Mouse (Mus musculus) midbrain, embryonic 16.5 days (tissue): ENCODE measurements around the gene Cda. TPM values are rescaled to one million over a fixed set of nuclear protein-coding genes. Genes with fewer than 3 reads are reported as not detected.
A peak's percentile ranks its signal among the peaks of the same experiment; 100 is the strongest.
"Not testable (repeated sequence)": the region's sequence is repeated elsewhere in the genome, so short reads cannot be mapped to it uniquely, and the experiment has no call there.

Source experiments
- ATAC-seq: fragments of 200-750 bp; cut with Nextera tagmentation; 2 replicates; pipeline ENCODE4 v1.8.0; 2017; ENCODE audit warnings: moderate TSS enrichment
- H3K27ac ChIP-seq: fragments of 300-500 bp; sonication (generic); 2 replicates; pipeline ENCODE4 v1.5.1; 2014; ENCODE audit warnings: mild to moderate bottlenecking, low read length, mixed read lengths
- H3K27me3 ChIP-seq: fragments of 300-500 bp; sonication (generic); 2 replicates; pipeline ENCODE4 v1.6.1; 2014; ENCODE audit warnings: low read depth, low read length, mixed read lengths; ENCODE audit not compliant: control insufficient read depth, insufficient read depth
- H3K36me3 ChIP-seq: fragments of 300-500 bp; sonication (generic); 2 replicates; pipeline ENCODE4 v1.6.1; 2014; ENCODE audit warnings: mild to moderate bottlenecking, low read length, moderate library complexity, mixed read lengths; ENCODE audit not compliant: control insufficient read depth, insufficient read depth
- H3K4me1 ChIP-seq: fragments of 300-500 bp; sonication (generic); 2 replicates; pipeline ENCODE4 v1.6.1; 2014; ENCODE audit warnings: mild to moderate bottlenecking, low read length, mixed read lengths; ENCODE audit not compliant: control insufficient read depth, insufficient read depth
- H3K4me2 ChIP-seq: fragments of 300-500 bp; sonication (generic); 2 replicates; pipeline ENCODE4 v1.6.1; 2014; ENCODE audit warnings: mild to moderate bottlenecking, low read length, mixed read lengths
- H3K4me3 ChIP-seq: fragments of 300-500 bp; sonication (generic); 2 replicates; pipeline ENCODE4 v1.5.1; 2014; ENCODE audit warnings: low read depth, mild to moderate bottlenecking, low read length, moderate library complexity, mixed read lengths
- H3K9ac ChIP-seq: fragments of 300-500 bp; sonication (generic); 2 replicates; pipeline ENCODE4 v1.6.1; 2014; ENCODE audit warnings: low read depth, low read length, mixed read lengths
- H3K9me3 ChIP-seq: fragments of 300-500 bp; sonication (generic); replicated peaks from 2 replicates; pipeline ENCODE4 v1.6.1; 2014; ENCODE audit warnings: mild to moderate bottlenecking, low read length, mixed read lengths; ENCODE audit not compliant: control insufficient read depth, poor library complexity, severe bottlenecking
- WGBS: fragments of 180-500 bp; shearing (Covaris S2); extraction: QIAGEN DNeasy Blood & Tissue Kit; methylation state at CpG from one replicate; pipeline ENCODE4 v1.1.7; 2014; 5-methylcytosine and 5-hydroxymethylcytosine counted together
- polyA plus RNA-seq: library from polyadenylated mRNA; unstranded; fragments of >200 nt; fragmentation: Nextera tagmentation; extraction: Ambion mirVana; gene quantifications from 2 replicates; pipeline ENCODE4 v1.2.1, GENCODE M21; 2015

Cda gene
- polyA plus RNA-seq, 1 experiment from 2014 or later: 4.8 TPM

DNA sequence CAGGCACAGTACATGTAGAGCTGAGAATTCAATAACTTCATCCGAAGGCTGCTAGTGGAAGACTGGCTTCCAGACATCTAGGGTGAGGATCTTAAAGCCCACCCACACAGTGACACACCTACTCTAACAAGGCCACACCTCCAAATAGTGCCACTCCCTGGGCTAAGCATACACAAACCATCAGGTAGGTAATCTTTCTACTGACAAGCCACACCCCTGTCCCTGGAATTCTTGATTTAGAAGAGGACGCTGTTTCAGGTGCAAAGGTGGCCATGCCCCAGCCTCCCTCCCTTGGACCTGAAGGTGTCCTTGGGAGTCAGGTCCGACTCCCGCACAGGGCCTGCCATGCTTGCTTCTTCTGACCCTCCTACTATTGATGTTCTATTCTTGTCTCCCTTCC lies 34.7 kb downstream of the Cda start:
- 90% methylated on average over 4 of the region's 4 CpGs for WGBS

DNA sequence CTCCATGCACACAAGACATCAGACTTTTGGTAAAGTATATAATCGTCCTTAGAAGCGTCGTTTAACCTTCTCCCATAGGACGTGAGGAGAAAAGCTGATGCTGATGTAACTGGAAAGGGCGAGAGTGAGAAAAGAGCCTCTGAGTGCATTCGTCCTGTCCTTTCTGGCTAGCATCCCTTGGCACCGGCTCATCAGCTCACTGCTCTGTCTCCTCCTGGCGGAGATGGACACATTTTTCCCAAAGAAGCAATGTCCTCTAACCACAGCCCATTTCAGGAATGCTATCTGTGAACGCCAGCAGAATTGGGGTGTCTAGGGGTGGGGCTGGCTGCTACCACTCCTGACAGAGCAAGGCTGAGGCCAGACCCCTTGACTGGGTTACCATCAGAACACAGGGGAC lies 36.1 kb downstream of the Cda start:
- H3K4me2 ChIP-seq: no peak overlapping the region
- H3K27me3 ChIP-seq: no peaks in the 10 kb centered on the region
- 74% methylated on average over 9 of the region's 9 CpGs for WGBS
- no peak overlapping the region for H3K9ac ChIP-seq
- no peak overlapping the region for H3K27ac ChIP-seq
- no peak for ATAC-seq
- no peaks in the 10 kb centered on the region for H3K36me3 ChIP-seq
- H3K4me1 ChIP-seq: peaks cover 5% of the 10 kb centered on the region; the same call in 1 of the 2 replicates
- H3K4me3 ChIP-seq: no peak overlapping the region
- no peaks in the 10 kb centered on the region for H3K9me3 ChIP-seq

More for the DNA sequence above, 34.7 kb downstream of the Cda start:
- Histone ChIP-seq H3K36me3 (no peaks in the 10 kb centered on the region), H3K9me3 (no peaks in the 10 kb centered on the region), H3K4me3 (no peak overlapping the region), H3K4me1 (0 out of 2 replicates have a peak, but pooled peaks cover 5% of the 10 kb centered on the region), H3K27ac (no peak overlapping the region), H3K27me3 (no peaks in the 10 kb centered on the region), H3K9ac (no peak overlapping the region), H3K4me2 (no peak overlapping the region)
- ATAC-seq: no peak

- ATAC-seq: no peak
- Histone ChIP-seq H3K4me3 (no peak overlapping the region), H3K4me2 (peak overlapping the region; percentile 34), H3K36me3 (no peaks in the 10 kb centered on the region), H3K9me3 (no peaks in the 10 kb centered on the region), H3K27ac (peak overlapping the region; percentile 56; the same call in 1 of the 2 replicates), H3K9ac (peak overlapping the region; percentile 45; the same call in 1 of the 2 replicates), H3K4me1 (peaks cover 5% of the 10 kb centered on the region; the same call in 1 of the 2 replicates), H3K27me3 (no peaks in the 10 kb centered on the region)
- WGBS: 6% methylated on average over 15 of the region's 15 CpGs
Observed at GRCm38 (mm10) chr4:138330264-138330671, 37.5 kb downstream of the Cda start.

- Histone ChIP-seq H3K9me3 (no peaks in the 10 kb centered on the region), H3K4me1 (peaks cover 18% of the 10 kb centered on the region), H3K27me3 (no peaks in the 10 kb centered on the region), H3K4me2 (peak overlapping the region; percentile 29), H3K36me3 (no peaks in the 10 kb centered on the region), H3K27ac (no peak overlapping the region), H3K4me3 (no peak overlapping the region), H3K9ac (no peak overlapping the region)
- WGBS: 75% methylated on average over 7 of the region's 7 CpGs
- ATAC-seq: no peak
Observed at GRCm38 (mm10) chr4:138327891-138328470, 39.8 kb downstream of the Cda start.

DNA sequence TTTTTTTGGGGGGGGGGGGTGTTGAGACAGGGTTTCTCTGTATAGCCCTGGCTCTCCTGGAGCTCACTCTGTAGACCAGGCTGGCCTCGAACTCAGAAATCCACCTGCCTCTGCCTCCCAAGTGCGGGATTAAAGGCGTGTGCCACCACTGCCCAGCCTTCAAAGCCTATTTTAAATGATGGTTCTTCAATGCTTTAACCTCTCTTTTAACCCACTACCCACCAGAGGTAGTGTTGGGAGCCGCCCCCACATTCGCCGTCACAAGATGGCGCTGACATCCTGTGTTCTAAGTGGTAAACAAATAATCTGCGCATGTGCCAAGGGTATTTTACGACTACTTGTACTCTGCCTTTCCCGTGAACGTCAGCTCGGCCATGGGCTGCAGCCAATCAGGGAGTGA lies 40.6 kb downstream of the Cda start:
- WGBS: 69% methylated on average over 7 of the region's 12 CpGs
- not testable (repeated sequence) for ATAC-seq, H3K27ac ChIP-seq

DNA sequence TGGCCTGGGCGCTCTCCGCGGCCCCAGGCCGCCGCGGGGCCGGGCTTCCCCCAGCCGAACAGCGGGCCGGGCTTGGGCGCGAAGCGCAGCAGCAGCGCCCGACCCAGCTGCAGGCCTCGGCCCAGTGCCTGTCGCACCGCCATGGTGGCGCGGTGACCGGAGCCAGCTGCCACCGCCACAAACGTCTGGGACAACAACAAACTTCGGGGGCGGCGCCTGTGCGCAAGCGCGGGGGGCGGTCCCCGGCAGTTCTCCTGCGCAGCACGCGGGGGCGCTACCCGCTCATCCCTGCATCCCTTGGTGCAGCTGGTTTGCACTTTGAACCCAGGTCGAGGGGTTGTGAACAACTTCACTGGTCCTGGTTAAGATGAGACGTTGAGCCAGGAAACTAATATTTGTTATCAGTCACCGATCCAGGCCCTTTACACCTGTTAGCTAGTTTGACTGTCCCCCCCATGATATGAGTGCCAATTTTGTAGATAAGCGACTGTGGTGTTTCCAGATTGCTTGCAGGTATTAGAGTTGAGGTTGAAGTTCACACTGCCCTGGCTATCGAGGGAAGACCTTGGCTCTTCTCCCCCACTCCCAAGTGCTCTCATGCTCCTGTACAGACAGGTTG lies 41.6 kb downstream of the Cda start, which contains the start of gene Pink1:
Gene Pink1 (minus strand): TSS at position 231 of the 619 bp plus-strand sequence.
- Histone ChIP-seq H3K4me3 (peak within 1 kb of the TSS; percentile 89), H3K36me3 (no peaks in the 10 kb centered on the region), H3K4me1 (peaks cover 26% of the 10 kb centered on the region), H3K9ac (peak within 1 kb of the TSS; percentile 93), H3K9me3 (no peaks in the 10 kb centered on the region), H3K27ac (peak within 1 kb of the TSS; percentile 91), H3K27me3 (no peaks in the 10 kb centered on the region), H3K4me2 (peak within 1 kb of the TSS; percentile 61)
- peak; percentile 61; the same call in 1 of the 2 replicates for ATAC-seq
- WGBS: 2% methylated on average over 41 of the region's 41 CpGs

More for the DNA sequence above, 40.6 kb downstream of the Cda start:
- H3K4me2 ChIP-seq, H3K36me3 ChIP-seq, H3K27me3 ChIP-seq, H3K4me3 ChIP-seq, H3K9ac ChIP-seq, H3K9me3 ChIP-seq: not testable (repeated sequence)
- peaks cover 25% of the 10 kb centered on the region for H3K4me1 ChIP-seq

- Histone ChIP-seq H3K9ac (peak overlapping the region; percentile 93), H3K9me3 (no peaks in the 10 kb centered on the region), H3K27ac (peak overlapping the region; percentile 91), H3K36me3 (0 out of 2 replicates have a peak, but pooled peaks cover under 1% of the 10 kb centered on the region), H3K4me1 (peaks cover 23% of the 10 kb centered on the region), H3K4me3 (peak overlapping the region; percentile 89), H3K27me3 (no peaks in the 10 kb centered on the region), H3K4me2 (peak overlapping the region; percentile 61)
- WGBS: 1% methylated on average over 37 of the region's 45 CpGs
- ATAC-seq: peak; percentile 84
Observed at GRCm38 (mm10) chr4:138325466-138326076, 42.2 kb downstream of the Cda start.

DNA sequence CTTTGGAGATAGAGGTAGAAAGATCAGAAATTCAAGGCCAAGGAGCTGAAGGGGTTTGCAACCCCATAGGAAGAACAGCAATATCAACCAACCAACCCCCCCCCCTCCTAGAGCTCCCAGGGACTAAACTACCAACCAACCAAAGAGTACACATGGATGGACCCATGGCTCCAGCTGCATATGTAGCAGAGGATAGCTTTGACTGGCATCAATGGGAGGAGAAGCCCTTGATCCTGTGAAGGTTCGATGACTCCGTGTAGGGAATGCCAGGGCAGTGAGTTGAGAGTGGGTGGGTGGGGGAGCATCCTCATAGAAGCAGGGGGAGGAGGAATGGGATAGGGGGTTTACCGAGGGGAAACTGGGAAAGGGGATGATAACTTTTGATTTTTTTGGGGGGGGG lies 43.3 kb downstream of the Cda start:
- Histone ChIP-seq H3K4me3 (no peak overlapping the region), H3K9me3 (no peaks in the 10 kb centered on the region), H3K27ac (0 out of 2 replicates have a peak overlapping the region, but pooled peaks have one; percentile 14), H3K9ac (no peak overlapping the region), H3K27me3 (no peaks in the 10 kb centered on the region), H3K4me2 (no peak overlapping the region), H3K36me3 (0 out of 2 replicates have a peak, but pooled peaks cover 2% of the 10 kb centered on the region), H3K4me1 (peaks cover 21% of the 10 kb centered on the region)
- WGBS: 87% methylated on average over 3 of the region's 3 CpGs
- ATAC-seq: no peak

DNA sequence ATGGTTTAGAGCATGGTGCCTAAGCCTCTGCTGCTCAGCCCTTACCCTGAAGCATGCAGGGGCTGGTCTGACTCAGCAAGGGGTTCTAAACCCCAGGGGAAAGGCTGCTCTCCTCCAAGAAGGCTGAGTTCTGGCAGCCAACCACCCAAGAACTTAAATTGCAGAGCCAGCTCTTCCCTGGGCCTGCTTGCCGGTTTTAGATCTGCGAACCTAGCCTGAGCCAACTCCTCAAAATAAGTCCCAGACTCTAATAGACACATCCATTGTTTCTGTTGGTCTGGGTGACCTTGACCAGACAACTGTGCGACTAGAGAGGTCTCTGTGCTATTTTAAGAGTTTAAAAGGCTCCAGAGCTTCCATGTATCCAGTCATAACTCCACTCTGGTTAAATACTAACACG lies 44.0 kb downstream of the Cda start:
- peaks cover 21% of the 10 kb centered on the region for H3K4me1 ChIP-seq
- peak overlapping the region; percentile 38 for H3K27ac ChIP-seq
- WGBS: 74% methylated on average over 4 of the region's 4 CpGs

More for the DNA sequence above, 44.0 kb downstream of the Cda start:
- Histone ChIP-seq H3K4me3 (no peak overlapping the region), H3K9ac (no peak overlapping the region), H3K27me3 (no peaks in the 10 kb centered on the region), H3K36me3 (0 out of 2 replicates have a peak, but pooled peaks cover 2% of the 10 kb centered on the region), H3K4me2 (peak overlapping the region; percentile 5; the same call in 1 of the 2 replicates), H3K9me3 (no peaks in the 10 kb centered on the region)
- ATAC-seq: no peak
